Mouse (Mus musculus): ENCODE measurements at regions not wholly inside any gene's neighbourhood (a gene's known extent, or its start where the extent isn't known, plus 50 kb on each side); places are given as distances from the start of the nearest gene placed in this dataset.

- H3K4me3 ChIP-seq (ENCODE audit: low read depth, low read length), result no peak overlapping the region
- H3K36me3 ChIP-seq (ENCODE audit: control insufficient read depth, insufficient read depth, low read length), result no peaks in the 10 kb centered on the region
- H3K4me2 ChIP-seq (replicated peaks; ENCODE audit: low read depth), result no peak overlapping the region
- H3K27ac ChIP-seq (replicated peaks), result no peak overlapping the region
- no peaks in the 10 kb centered on the region for H3K27me3 ChIP-seq (ENCODE audit: control insufficient read depth, insufficient read depth, low read length)
- H3K9me3 ChIP-seq (ENCODE audit: control insufficient read depth, low read length), result no peaks in the 10 kb centered on the region
- DNase-seq (ENCODE audit: low spot score), result no peak
- H3K4me1 ChIP-seq (replicated peaks; ENCODE audit: control insufficient read depth, insufficient read depth), result no peaks in the 10 kb centered on the region
- no peak for ATAC-seq (ENCODE audit: low FRiP score, low TSS enrichment)
- 81% methylated on average over 4 of the region's 4 CpGs for WGBS
- no peak overlapping the region for H3K9ac ChIP-seq (ENCODE audit: low read length)
- no peak for TF ChIP-seq EP300 (optimal IDR thresholded peaks at IDR 0.05)
- no peak for TF ChIP-seq CTCF (IDR thresholded peaks at IDR 0.05; ENCODE audit: low read depth)
Measured at GRCm38 (mm10) chr1:138674199-138674598, 54.3 kb upstream of the Nek7 start.
